Mouse (Mus musculus) hindbrain, embryonic 13.5 days (tissue): ENCODE measurements around the gene Zfp235. TPM values are rescaled to one million over a fixed set of nuclear protein-coding genes. Genes with fewer than 3 reads are reported as not detected.

ENCODE experiments used
- ATAC-seq: fragments of 200-750 bp; cut with Nextera tagmentation; 2 replicates; pipeline ENCODE4 v1.8.0; 2017; ENCODE audit warnings: moderate TSS enrichment; ENCODE audit not compliant: low FRiP score
- H3K27ac ChIP-seq: fragments of 300-500 bp; sonication (generic); 2 replicates; pipeline ENCODE4 v1.5.1; 2015; ENCODE audit warnings: inconsistent platforms, mild to moderate bottlenecking, moderate library complexity
- H3K27me3 ChIP-seq: fragments of 300-500 bp; sonication (generic); 2 replicates; pipeline ENCODE4 v1.6.1; 2015; ENCODE audit warnings: mild to moderate bottlenecking, inconsistent platforms
- H3K36me3 ChIP-seq: fragments of 300-500 bp; sonication (generic); 2 replicates; pipeline ENCODE4 v1.6.1; 2015; ENCODE audit warnings: mild to moderate bottlenecking, inconsistent platforms
- H3K4me1 ChIP-seq: fragments of 300-500 bp; sonication (generic); replicated peaks from 2 replicates; pipeline ENCODE4 v1.6.1; 2015; ENCODE audit warnings: inconsistent platforms
- H3K4me2 ChIP-seq: fragments of 300-500 bp; sonication (generic); 2 replicates; pipeline ENCODE4 v1.6.1; 2015; ENCODE audit warnings: inconsistent platforms, mild to moderate bottlenecking, moderate library complexity
- H3K4me3 ChIP-seq: fragments of 300-500 bp; sonication (generic); 2 replicates; pipeline ENCODE4 v1.5.1; 2015; ENCODE audit warnings: mild to moderate bottlenecking, inconsistent platforms
- H3K9ac ChIP-seq: fragments of 300-500 bp; sonication (generic); 2 replicates; pipeline ENCODE4 v1.6.1; 2015; ENCODE audit warnings: mild to moderate bottlenecking, inconsistent platforms
- H3K9me3 ChIP-seq: fragments of 300-500 bp; sonication (generic); 2 replicates; pipeline ENCODE4 v1.6.1; 2016; ENCODE audit warnings: inconsistent platforms
- WGBS: fragments of 180-500 bp; shearing (Covaris S2); methylation state at CpG from one replicate; pipeline ENCODE4 v1.1.7; 2015; 5-methylcytosine and 5-hydroxymethylcytosine counted together
- polyA plus RNA-seq: library from polyadenylated mRNA; unstranded; fragments of >200 nt; fragmentation: Nextera tagmentation; extraction: Ambion mirVana; gene quantifications from 2 replicates; pipeline ENCODE4 v1.2.1, GENCODE M21; 2015

The Zfp235 gene
- polyA plus RNA-seq: 20.0 and 20.8 TPM in 2 replicates

DNA sequence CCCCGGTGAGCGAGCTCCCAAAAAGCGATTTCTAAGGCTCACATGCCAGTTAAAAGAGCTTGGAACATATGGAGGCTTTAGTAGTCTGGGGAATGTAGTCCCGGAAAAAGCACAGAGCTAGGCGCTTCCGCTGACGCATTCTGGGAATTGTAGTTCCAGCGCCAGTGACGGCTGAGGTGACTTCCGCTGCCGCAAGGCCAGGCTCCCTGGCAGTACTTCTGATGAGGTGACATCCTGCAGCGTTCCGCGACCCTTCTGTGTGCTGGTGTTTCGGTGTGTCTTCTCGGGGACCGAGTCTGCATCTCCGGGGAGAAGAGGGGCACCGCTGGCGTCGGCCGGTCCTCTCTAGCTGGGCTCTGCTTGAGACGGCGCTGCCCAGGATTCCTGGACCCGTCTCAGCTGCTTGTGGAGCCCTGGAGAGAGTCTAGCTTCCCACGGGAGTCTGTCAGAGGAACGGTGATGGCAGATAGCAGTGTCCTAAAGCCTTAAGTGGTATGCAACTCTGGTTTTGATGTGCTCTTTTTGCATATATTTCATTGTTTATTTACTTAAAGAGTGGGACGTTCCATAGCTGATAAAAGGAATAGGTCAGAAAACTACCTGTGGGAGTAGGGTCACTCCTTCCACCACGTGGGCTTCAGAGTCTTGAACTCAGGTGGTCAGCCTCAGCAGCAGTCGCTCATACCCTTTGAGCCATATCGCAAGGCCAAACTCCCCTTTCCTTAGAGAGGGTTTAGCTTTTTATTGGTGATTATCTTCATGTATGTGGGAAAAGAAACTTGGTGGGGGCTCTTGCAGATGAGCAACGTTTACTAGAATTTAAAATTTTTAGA is at the start of gene Zfp235:
Gene Zfp235 (plus strand): TSS at position 174 of the 833 bp plus-strand sequence.
- Histone ChIP-seq H3K36me3 (peaks cover 34% of the 10 kb centered on the region), H3K4me2 (peak within 1 kb of the TSS; percentile 73), H3K4me3 (peak within 1 kb of the TSS; percentile 73), H3K27ac (peak within 1 kb of the TSS; percentile 75), H3K27me3 (no peaks in the 10 kb centered on the region), H3K9me3 (no peaks in the 10 kb centered on the region), H3K9ac (peak within 1 kb of the TSS; percentile 86), H3K4me1 (peaks cover 27% of the 10 kb centered on the region)
- 3% methylated on average over 32 of the region's 32 CpGs for WGBS
- peak; percentile 93 for ATAC-seq

DNA sequence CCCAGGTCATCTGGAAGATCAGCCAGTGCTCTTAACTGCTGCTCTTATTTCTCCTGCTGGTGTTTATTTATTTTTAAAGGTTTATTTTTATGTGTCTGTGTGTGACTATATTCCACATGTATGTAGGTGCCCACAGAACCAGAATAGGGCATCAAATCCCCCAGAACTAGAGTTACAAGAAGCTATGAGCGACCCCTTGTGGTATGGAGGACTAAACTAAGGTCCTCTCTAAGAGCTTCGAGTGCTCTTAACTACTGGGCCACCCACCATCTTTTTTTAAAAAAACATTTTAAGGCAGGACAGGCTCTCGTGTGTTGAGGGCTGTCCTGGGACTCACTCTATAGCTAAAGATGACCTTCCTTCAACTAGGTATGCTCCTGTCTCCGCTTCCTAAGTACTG is 47.1 kb upstream of the Zfp235 start:
- Histone ChIP-seq H3K27me3 (no peaks in the 10 kb centered on the region), H3K9me3 (peaks cover 36% of the 10 kb centered on the region), H3K27ac (no peak overlapping the region), H3K4me3 (no peak overlapping the region), H3K36me3 (peaks cover 57% of the 10 kb centered on the region), H3K4me2 (no peak overlapping the region), H3K9ac (no peak overlapping the region), H3K4me1 (peaks cover 21% of the 10 kb centered on the region)
- 97% methylated on average over 4 of the region's 4 CpGs for WGBS
- ATAC-seq: no peak

DNA sequence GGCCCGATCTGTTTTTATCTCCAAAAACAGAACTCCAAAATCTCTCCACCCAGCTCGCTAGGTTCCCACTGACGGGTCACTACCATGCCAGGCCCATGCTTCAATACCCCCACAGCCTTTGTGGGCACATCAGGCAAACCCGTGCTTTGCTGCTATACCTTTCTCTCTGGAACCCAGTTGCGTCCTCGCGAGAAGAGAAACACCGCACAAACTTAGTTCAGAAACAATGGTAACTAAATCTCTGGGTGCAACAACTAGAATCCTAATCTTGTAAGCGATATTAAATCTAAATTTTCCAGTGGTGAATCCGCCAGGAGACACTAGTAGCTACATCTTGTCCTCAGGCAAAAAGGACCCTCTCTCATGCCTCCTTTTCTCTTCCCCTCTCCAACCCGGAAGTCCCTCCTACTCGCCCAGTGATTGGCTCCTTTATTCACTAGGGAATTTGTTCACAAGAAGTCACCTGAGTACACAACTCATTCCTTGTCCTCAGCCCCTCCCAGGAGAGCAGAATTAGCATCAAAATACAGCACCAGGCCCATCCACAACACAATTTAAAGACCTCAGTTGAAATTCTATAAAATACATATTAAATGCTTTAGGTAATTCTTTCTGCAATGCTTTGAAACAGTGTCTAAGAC is 46.4 kb upstream of the Zfp235 start:
- H3K9me3 ChIP-seq: peaks cover 40% of the 10 kb centered on the region
- H3K4me3 ChIP-seq: no peak overlapping the region
- no peak overlapping the region for H3K4me2 ChIP-seq
- no peak overlapping the region for H3K27ac ChIP-seq
- peaks cover 61% of the 10 kb centered on the region for H3K36me3 ChIP-seq
- ATAC-seq: no peak
- WGBS: 97% methylated on average over 12 of the region's 12 CpGs
- no peaks in the 10 kb centered on the region for H3K27me3 ChIP-seq
- H3K4me1 ChIP-seq: peaks cover 17% of the 10 kb centered on the region
- no peak overlapping the region for H3K9ac ChIP-seq

DNA sequence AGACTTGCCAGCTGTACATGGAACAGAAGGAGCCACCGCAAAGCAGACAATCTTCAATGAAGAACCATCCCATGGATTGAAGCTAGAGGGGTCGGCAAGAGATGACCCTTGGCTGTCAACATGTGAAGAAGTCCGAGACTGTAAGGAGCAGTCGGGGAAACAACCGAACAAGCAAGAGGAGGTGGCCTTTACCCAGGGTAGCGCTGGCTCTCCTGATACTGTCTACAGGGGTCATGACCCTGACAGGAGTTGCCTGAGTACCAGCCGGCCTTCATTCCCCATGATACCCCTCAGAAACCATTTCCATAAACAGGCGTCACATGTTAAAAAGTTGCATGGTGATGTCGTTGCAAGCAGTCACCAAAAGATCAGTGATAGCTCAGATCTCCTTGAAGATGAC is 29.6 kb upstream of the Zfp235 start:
- Histone ChIP-seq H3K4me2 (no peak overlapping the region), H3K27me3 (no peaks in the 10 kb centered on the region), H3K4me3 (no peak overlapping the region), H3K9me3 (peaks cover 100% of the 10 kb centered on the region), H3K4me1 (no peaks in the 10 kb centered on the region), H3K27ac (no peak overlapping the region), H3K9ac (no peak overlapping the region), H3K36me3 (peaks cover 100% of the 10 kb centered on the region)
- ATAC-seq: no peak
- WGBS: 96% methylated on average over 9 of the region's 9 CpGs

DNA sequence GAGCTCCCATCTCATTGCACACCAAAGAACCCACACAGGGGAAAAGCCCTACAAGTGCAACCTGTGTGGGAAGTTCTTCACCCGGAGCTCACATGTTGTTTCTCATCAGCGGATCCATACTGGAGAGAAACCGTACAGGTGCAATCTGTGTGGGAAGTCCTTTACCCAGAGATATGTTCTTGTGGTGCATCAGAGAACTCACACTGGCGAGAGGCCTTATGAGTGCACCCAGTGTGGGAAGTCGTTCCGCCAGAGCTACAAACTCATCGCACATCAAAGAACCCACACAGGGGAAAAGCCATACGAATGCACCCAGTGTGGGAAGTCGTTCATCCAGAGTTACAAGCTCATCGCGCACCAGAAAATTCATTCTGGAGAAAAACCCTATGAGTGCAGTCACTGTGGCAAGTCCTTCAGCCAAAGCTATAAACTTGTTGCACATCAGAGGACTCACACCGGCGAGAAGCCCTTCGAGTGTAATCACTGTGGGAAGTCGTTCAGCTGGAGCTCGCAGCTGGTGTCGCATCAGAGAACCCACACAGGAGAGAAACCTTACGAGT is 28.7 kb upstream of the Zfp235 start:
- no peak overlapping the region; the same call in 1 of the 2 replicates for H3K4me3 ChIP-seq
- H3K27ac ChIP-seq: no peak overlapping the region
- peaks cover 96% of the 10 kb centered on the region for H3K36me3 ChIP-seq
- peaks cover 98% of the 10 kb centered on the region for H3K9me3 ChIP-seq
- no peak overlapping the region for H3K4me2 ChIP-seq
- ATAC-seq: no peak
- H3K27me3 ChIP-seq: no peaks in the 10 kb centered on the region
- WGBS: 94% methylated on average over 18 of the region's 18 CpGs
- H3K4me1 ChIP-seq: no peaks in the 10 kb centered on the region
- no peak overlapping the region for H3K9ac ChIP-seq

DNA sequence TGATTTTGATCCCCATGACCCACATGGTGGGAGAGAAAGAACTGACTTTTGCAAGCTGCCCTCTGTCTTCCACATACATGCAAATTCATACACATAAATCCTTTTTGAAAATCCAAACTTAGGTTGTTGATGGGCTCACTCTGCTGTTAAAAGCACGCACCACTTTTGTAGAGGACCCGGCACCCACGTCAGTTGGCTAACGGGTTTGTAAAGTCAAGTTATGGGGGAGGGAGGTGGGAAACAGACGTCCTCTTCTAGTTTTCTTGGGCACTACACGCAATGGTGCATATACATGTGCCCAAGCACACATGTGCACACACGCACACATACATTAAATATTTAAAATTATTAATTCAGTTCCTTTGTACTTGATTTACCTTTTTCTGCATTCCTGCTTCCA is 23.1 kb upstream of the Zfp235 start:
- 98% methylated on average over 7 of the region's 7 CpGs for WGBS
- Histone ChIP-seq H3K9me3 (peaks cover 42% of the 10 kb centered on the region), H3K27ac (no peak overlapping the region), H3K4me3 (no peak overlapping the region), H3K9ac (no peak overlapping the region), H3K36me3 (peaks cover 40% of the 10 kb centered on the region), H3K4me2 (no peak overlapping the region), H3K4me1 (peaks cover 8% of the 10 kb centered on the region), H3K27me3 (no peaks in the 10 kb centered on the region)
- ATAC-seq: no peak

DNA sequence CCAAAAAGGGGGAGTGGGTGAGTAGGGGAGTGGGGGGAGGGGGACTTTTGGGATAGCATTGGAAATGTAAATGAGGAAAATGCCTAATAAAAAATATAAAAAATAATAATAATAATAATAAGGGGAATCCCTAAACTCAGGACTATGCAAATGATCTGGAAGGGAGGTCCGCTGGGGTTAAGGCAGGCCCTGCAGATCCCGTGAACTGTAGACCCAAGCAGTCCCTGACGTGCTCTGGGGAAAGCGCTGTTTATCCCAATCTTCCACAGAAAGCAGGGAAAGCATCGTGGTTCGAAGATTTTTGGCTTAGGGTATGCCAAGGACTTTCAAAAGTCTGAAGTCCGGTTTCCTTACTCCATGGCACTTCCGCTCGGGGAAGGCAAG is 22.2 kb upstream of the Zfp235 start:
- Histone ChIP-seq H3K27ac (peak overlapping the region; percentile 53; the same call in 1 of the 2 replicates), H3K4me2 (peak overlapping the region; percentile 79), H3K36me3 (peaks cover 31% of the 10 kb centered on the region), H3K9me3 (peaks cover 32% of the 10 kb centered on the region), H3K4me1 (peaks cover 8% of the 10 kb centered on the region), H3K4me3 (peak overlapping the region; percentile 69), H3K9ac (peak overlapping the region; percentile 67), H3K27me3 (no peaks in the 10 kb centered on the region)
- 3% methylated on average over 9 of the region's 9 CpGs for WGBS
- ATAC-seq: peak; percentile 78

DNA sequence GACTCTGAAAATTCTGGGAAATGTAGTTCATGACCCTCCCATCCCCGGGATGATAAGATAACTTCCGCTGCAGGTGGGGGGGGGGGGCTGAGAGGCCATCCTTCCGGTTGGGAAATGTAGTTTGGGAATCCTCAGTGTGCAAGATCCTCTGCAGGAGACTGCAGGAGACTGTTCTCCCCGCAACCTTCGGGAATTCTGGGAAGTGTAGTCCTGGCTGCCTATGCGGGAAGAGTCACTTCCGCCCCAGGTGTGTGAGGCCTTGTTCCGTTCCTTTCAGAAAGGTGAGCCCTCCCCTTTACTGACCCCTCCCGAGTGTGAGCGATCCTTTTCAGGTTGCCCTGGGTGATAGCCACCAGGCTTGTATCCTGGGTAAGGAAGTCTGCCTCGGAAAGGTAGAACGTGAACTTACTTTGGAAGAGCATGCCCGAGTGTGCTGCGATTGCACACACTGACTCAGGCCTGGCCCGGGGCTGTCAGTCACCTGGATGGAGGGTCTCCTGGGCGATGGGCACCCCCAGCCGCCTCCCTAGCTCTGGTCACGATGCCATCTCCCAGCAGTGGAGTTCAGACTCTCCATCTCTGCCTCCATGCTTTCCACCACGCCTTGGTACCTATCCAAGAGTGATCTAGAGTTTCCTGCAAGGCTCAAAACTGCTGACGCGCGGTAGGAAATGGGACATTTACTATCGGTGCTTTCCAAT is 21.7 kb upstream of the Zfp235 start, which contains the start of gene Zfp112:
Gene Zfp112 (plus strand): TSS at position 159 of the 701 bp plus-strand sequence.
- peak within 1 kb of the TSS; percentile 69 for H3K4me3 ChIP-seq
- peak within 1 kb of the TSS; percentile 79 for H3K4me2 ChIP-seq
- H3K9ac ChIP-seq: peak within 1 kb of the TSS; percentile 84
- no peaks in the 10 kb centered on the region for H3K27me3 ChIP-seq
- ATAC-seq: peak; percentile 97
- H3K27ac ChIP-seq: peak within 1 kb of the TSS; percentile 71
- peaks cover 27% of the 10 kb centered on the region for H3K9me3 ChIP-seq
- peaks cover 25% of the 10 kb centered on the region for H3K36me3 ChIP-seq
- peaks cover 8% of the 10 kb centered on the region for H3K4me1 ChIP-seq
- 3% methylated on average over 23 of the region's 23 CpGs for WGBS

DNA sequence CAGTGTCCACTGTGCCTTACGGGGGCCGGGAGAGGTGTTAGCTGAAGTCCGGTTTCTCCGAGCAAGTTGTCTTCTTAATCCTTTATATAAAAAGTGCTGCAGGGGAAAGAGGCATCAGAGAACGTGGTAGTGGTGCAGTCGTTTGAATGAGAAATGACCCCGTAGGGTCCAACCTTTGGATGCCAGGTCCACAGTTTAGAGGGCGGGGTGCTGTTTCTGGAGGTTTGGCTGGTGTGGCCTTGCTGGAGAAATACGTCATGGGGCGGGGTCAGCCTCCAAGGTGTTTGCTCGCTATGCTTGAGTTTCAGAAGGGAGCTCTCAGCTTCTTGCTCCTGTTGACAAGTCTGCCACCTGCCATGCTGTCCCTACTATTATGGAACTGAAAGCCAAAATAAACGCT is 21.0 kb upstream of the Zfp235 start:
- H3K9me3 ChIP-seq: peaks cover 20% of the 10 kb centered on the region
- H3K4me3 ChIP-seq: peak overlapping the region; percentile 69
- WGBS: 14% methylated on average over 12 of the region's 12 CpGs
- H3K9ac ChIP-seq: peak overlapping the region; percentile 84
- peak overlapping the region; percentile 71 for H3K27ac ChIP-seq
- peak overlapping the region; percentile 79 for H3K4me2 ChIP-seq
- peaks cover 8% of the 10 kb centered on the region for H3K4me1 ChIP-seq
- H3K27me3 ChIP-seq: no peaks in the 10 kb centered on the region
- ATAC-seq: peak; percentile 0; the same call in 1 of the 2 replicates
- H3K36me3 ChIP-seq: peaks cover 18% of the 10 kb centered on the region

DNA sequence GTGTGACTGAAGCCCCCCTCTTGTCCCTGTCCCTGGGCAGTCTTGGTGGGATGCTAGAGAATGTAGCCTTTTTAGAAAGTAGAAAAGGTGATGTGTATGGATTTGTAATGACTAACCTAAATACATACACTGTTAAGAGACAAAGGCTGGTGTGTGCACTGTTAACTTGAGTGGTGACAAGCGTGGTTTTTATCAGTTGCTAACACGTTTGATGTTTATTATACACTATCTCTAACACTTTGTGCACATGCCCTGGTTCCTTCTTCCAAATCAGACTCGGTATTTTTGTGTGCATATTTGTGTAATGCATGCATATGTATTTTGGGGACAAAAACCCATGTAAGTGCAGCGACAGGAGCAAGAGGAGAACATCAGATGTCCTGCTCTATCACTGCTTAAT is 17.3 kb upstream of the Zfp235 start:
- peaks cover 8% of the 10 kb centered on the region for H3K4me1 ChIP-seq
- ATAC-seq: no peak
- 92% methylated on average over 4 of the region's 4 CpGs for WGBS
- H3K9me3 ChIP-seq: no peaks in the 10 kb centered on the region
- no peaks in the 10 kb centered on the region for H3K27me3 ChIP-seq
- peaks cover 4% of the 10 kb centered on the region; the same call in 1 of the 2 replicates for H3K36me3 ChIP-seq
- no peak overlapping the region for H3K9ac ChIP-seq
- no peak overlapping the region for H3K4me3 ChIP-seq
- H3K27ac ChIP-seq: no peak overlapping the region
- H3K4me2 ChIP-seq: no peak overlapping the region

DNA sequence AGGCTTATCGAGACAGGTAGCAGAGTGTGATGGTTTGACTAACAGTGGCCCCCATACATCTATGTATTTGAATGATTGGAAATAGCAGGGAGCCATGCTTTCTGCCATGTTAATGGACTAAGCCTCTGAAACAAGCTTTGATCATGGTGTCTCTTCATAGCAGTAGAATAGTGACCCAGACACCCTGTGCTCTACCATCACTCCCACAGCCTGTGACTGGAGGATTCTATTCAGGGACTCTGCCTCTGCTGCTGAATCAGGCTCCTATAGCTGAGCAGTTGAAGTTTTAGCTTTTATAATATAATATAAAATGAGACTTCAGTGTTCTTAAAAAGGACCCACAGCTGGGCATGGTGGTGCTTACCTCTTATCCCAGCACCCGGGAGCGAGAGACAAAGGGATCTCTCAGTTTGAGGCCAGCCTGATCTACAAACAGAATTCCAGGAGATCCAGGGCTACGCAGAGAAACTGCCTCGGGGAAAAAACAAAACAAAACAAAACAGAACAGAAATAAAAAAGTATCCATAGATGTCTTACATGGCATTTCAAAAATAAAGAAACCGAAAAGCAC is 459 bp upstream of the Zfp235 start:
- peaks cover 27% of the 10 kb centered on the region for H3K36me3 ChIP-seq
- peak overlapping the region; percentile 73 for H3K4me3 ChIP-seq
- peak; percentile 77 for ATAC-seq
- H3K4me2 ChIP-seq: peak overlapping the region; percentile 73
- H3K9me3 ChIP-seq: no peaks in the 10 kb centered on the region
- no peaks in the 10 kb centered on the region for H3K27me3 ChIP-seq
- peaks cover 27% of the 10 kb centered on the region for H3K4me1 ChIP-seq
- peak overlapping the region; percentile 73 for H3K27ac ChIP-seq
- WGBS: 19% methylated on average over 6 of the region's 6 CpGs
- peak overlapping the region; percentile 86 for H3K9ac ChIP-seq
